Mouse (Mus musculus): ENCODE data around the gene Fkbp5.

DNA sequence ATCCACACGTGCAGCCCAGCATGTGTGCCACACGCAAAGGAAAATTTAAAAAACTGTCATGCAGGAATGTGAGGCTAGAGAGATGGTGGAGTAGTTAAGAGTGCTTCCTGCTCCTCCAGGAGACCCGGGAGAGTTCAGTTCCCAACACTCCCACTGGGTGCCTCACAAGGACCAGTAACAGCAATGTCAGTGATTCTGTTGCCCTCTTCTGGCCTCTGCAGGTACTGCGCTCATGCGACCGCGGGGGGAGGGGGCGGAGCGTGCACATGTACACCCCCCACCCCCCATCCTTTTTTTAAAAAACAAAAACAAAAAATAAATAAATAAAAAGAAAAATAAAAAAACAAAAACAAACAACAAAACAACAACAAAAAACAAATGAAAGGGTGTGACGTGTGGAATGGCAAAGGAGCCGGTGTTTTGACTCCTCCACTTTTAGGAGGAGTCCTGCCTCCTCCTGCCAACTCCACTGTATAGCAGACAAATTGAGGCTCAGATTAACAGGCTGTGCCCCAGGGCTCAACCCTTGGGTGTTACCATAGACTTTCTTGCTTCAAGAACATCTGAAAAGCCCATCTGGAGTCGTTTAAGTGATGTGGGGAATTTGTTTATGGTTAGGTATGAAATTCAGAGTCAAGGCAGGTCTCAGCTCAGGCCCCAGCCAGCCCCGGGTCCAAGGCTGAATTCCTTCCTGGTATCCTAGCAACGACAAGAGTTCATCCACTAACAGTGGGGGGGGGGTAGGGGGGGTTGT is 35.9 kb upstream of the Fkbp5 start:
- TF ChIP-seq CTCF (IDR thresholded peaks at IDR 0.05; ENCODE audit: low read depth) = peak; percentile 85
- no peak for TF ChIP-seq EP300 (IDR thresholded peaks at IDR 0.05; ENCODE audit: low read depth)
